Mouse (Mus musculus) adrenal gland, adult (tissue): ENCODE measurements at regions not wholly inside any gene's neighbourhood (a gene's known extent, or its start where the extent isn't known, plus 50 kb on each side); places are given as distances from the start of the nearest gene placed in this dataset.
A peak's percentile ranks its signal among the peaks of the same experiment; 100 is the strongest.
"Not testable (repeated sequence)": the region's sequence is repeated elsewhere in the genome, so short reads cannot be mapped to it uniquely, and the experiment has no call there.

Source experiments
- DNase-seq, 2 experiments: peaks; one replicate each; pipeline ENCODE4 v3.0.0; 2022 to 2023; ENCODE audit warnings: low spot score in 1 of 2; ENCODE audit not compliant: inconsistent age in 2 of 2

DNA sequence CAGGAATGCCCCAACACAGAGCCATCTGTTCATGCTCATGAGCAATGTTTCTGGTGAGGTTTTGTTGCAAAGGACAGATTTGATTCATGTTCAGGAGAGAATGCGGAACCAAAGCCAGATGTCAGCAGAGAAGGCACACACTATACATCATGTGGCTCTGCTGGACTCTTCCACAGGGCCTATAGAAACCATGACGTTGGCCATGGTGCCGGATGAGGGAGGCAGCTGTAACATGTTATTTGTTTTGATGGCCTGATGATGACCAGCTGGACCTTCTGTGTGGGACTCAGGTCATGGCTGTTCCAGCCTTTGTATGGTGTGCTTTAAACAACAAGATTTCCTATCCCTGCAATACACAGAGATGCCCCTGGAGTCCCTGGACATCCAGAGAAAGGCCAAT is 105.5 kb upstream of the Tcerg1l start:
- no peak for DNase-seq

DNA sequence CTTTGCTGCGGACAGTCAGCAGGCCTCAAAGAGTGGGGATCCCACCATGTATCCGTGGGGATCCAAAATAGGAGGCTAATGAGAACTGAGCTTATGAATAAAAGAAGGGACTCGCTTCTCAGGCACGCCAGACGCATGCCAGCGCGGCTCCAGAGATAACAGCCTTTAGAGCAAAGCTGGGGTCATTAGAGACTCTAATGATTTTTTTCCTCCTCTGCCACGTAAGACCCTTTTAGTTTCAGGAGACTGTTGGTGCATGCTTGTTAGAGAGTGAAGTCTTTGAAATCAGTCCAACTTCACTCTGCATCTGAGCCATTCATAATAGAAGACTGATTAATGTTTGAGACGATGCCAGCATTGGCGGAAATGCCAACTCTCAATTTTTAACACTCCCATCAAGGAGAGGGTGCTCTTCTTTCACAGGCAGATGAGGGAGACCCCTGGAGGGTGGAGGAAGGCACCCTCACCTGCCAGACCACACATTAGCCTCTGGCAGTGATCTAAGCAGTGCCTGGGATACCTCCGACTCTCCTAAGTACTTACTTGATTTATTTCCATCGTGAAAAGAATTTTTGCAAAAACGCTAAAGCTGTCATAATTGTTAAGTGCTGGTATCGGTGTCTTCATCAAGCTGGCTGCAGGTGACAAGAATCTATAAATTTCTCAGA is 104.0 kb upstream of the Tcerg1l start:
- DNase-seq: no peak

DNA sequence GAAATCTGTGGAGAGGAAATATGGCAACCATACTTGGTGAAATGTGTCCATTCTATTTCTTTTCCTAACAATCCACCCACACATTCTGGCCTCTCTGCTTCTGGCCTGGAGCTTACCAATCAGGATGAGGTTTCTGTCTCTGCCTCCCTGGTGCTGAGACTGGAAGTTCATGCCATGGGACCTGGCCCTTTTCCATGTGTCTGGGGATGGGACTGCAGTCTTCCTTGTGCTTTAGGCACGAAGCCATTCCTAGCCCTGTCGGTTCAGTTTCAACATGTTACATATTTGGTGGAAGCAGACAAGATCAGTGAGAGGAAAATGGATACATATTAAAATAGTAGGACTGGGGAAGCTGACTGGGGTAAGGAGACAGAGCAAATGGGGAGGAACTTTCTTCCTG is 100.2 kb upstream of the Tcerg1l start:
- DNase-seq: no peak

DNA sequence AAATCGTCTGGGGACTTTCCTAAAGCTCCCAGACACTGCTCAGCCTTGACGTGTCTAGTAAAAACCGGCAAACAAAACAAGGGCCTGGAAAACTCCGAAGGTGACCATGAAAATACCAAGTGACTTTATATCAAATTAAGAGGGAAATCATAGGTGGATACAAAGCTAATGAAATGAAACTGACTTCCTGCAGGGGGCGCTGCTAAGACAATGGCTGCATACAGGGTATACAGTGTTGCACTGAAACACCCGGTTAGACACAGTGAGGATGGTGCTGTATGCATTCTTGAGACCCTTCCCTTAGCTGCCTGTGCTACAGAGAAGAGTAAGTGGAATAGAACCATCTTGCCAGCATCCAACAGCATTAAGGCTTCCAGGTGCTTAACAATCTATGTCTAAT is 99.7 kb upstream of the Tcerg1l start:
- DNase-seq: peak in 1 of 2 experiments; percentile 45

DNA sequence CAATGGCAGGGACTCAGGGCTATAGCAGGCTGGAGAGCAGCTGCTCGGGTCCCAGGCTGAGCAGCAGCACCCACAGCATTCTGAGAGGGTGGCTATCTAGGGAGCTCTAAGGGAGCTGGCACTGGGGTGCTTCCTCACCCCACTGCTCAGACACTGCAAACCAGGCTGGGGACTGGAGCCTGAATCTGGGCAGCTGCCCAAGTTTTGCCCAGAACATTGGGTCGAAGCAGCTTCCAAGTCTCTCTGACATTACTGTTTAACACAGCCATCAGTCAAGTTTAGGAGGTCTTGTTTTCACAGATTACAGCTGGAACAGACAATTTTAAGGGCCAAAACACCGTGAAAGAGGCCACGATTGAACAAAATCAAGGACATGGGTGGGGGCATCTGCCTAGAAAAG is 96.1 kb upstream of the Tcerg1l start:
- DNase-seq: no peak

DNA sequence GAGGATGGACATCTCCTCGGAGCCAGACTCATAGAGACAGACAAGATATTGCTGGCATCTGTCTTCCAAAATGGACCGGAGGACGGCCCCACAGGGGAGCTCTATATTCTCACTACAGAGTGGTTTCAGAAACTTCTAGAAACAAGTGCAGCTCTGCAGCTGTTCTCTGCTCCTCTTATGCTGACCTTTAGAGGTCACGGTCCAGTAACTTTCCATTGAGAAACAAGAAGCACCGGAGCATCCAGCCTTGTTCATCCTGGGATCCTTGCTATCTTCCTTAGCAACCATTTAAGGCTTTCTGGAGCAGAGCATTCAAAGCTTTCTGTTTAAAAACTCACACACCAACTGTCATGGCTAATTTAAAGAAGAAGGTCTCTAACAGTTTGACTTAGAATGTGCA is 94.7 kb upstream of the Tcerg1l start:
- DNase-seq: no peak

DNA sequence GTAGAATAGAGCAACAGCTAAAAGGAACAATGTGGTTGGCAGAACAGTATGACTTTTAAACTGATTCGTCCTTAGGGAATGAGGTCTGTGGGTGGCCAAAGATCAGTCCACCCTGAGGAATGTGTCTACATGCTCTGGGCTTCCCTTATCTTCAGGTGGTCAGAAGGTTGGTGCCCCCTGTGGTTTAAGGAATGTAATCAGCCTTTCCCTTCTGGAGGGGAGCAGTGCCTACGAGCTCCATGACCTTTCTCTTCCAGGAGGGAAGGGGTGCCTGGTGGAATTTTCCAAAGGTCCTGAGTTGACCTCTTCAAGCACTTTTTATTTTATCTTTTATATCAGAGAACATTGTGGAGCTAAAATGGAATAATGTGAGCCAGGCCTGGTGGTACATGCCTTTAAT is 91.9 kb upstream of the Tcerg1l start:
- no peak for DNase-seq

DNA sequence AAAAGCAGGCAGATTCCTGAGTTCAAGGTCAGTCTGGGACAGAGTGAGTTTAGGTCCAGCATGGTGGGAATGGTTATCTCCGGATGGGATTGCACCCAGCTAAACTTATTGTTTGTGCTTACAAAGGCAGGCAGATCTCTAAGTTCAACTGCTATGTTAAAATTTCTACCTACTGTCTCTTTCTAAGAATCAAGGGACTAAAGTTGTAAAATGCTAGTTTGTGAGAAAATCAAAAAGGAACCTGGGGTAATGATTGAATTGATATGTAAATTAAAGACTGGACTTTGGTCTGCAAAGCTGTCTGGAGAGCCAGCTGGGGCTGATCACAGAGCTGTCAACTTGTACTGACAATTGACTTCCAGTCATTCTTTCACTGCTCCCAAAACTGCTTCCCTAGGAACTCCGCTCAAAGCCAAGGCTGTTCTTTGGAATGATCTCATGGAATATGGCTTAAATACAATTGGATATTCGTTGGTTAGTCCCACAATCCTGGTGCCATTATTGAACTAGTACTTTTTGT is 90.7 kb upstream of the Tcerg1l start:
- DNase-seq: no peak

DNA sequence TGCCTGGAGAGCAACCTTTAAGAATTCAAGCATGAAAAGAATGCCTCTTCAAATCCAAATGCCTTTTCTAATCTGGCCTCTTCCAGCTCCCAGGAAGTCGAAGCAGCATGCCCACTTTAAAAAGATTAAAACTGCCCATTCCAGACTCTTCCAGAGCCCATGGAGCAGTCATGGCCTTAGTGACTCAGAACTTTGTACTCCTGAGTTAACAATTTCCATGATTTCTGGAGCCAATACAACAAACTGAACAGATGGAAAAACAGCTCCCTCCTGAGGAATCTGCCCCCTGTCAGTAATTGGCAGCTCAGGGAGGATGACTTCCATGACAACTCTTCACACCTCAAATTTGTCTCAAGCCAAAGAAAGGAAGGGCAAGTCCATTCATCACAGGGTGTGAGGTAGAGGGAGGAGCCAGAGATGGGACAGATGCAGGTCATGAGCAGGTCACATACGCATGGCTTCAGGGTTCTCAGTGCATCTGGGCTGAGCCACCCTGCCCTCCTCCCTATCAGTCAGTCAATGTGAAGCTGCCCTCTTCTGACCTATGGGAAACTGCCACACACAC is 75.4 kb upstream of the Tcerg1l start:
- no peak for DNase-seq

DNA sequence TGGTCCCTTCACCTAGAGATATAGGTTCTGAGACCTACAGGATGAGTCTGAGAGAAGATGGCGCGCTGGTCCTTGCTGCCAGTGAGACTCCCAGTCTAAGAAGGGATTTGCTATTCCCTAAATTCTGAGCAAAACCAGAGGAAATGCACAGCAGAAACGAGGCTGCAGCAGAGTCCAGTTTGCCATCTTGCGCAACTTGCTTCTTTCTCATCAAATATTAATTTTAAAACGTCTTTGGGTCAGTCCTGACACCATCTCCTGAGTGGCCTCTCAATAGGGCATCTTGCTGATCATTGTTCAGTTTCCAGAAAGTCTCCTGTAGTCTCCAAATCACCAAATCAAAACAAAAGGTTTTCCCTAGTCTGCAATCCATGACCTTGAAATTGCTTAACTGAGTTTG is 74.8 kb upstream of the Tcerg1l start:
- DNase-seq: no peak

DNA sequence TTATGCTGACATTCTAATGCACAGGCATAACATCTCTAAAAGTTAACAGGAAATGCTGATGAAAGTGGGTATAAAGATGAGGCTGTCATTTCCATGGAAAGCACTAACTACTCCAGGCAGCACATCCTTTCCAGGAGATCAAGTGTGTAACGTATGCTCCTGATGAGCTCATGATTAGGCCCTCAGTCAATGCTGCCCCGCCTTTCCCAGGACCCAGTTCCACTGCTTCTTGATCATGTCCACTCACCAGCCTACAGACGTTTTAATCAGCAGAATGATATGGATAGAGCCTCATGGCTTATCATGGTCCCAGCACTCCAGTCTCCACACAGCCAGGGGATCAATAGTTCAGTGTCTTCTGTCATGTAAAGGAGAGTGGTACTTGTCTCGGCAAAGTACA is 71.7 kb upstream of the Tcerg1l start:
- no peak for DNase-seq

DNA sequence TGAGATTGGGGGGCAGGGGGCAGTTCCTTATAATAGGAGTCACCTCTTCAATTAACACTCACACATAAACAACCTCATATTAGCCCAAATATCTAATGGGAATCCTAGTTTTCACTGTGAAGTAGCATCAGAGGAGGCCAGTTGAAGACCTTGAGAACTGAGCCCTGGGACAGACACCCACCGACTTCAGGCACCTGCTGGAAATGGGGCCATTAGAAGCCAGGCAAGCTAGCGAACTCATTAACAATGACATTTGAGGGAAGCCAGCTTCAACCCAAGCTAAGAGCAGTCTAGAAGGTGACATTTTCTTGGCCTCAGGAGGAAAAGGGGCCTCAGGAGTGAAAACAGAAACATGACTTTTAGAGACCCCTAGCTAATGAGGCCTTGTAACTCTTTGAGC is 70.9 kb upstream of the Tcerg1l start:
- no peak for DNase-seq

DNA sequence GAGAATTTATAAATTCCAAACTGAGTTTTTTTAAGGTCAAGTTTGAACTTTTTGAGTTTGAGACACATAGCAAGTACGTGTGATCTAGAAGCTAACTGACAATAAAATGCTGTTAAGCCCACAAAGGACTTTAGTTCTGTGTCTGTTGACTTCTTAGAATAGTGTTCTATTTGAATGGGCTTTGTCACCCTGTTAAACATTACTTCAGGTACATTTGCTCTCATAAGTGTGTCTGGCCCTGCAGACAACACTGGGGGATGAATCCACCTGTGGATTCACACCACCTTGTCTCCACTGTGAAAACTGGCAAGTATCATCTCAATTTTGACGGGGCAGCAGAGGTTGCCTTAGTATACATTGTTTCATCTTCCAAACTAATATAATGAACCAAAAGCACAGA is 70.5 kb upstream of the Tcerg1l start:
- DNase-seq: no peak

DNA sequence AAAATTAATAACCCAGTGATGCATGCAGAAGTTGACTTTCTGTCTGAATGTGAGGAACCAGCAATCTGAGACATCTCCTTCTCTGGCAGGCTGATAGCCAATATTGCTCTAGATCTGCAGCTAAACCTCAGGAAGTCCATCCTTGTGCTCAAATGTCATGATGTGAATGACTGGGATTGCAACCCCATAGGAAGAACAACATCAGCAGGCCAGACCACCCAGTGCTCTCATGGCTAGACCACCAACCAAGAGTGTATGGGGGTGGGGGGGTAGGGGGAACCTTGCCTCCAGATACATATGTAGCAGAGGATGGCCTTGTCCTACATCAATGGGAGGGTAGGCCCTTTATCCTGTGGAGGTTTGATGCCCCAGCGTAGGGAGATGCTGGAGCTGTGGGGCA is 69.9 kb upstream of the Tcerg1l start:
- no peak for DNase-seq

DNA sequence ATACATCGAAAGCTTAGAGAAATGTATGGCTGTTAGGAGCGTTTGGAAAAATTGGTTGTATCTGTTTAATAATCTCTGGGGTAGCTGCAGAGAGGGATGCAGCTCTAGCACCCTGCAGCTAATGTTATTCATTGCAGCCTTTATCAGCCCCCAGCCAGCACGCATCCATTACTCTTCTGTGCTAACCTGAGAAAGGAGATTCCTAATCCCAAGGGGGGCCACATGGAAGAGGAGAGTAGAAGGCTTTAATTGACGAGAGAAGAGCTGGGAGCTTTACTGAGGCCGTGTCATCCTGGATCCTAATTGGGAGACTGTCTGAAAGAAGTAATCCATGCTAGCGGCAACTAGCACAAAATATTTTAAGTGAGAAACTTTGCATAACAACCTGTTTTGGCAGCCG is 60.4 kb upstream of the Tcerg1l start:
- no peak for DNase-seq

DNA sequence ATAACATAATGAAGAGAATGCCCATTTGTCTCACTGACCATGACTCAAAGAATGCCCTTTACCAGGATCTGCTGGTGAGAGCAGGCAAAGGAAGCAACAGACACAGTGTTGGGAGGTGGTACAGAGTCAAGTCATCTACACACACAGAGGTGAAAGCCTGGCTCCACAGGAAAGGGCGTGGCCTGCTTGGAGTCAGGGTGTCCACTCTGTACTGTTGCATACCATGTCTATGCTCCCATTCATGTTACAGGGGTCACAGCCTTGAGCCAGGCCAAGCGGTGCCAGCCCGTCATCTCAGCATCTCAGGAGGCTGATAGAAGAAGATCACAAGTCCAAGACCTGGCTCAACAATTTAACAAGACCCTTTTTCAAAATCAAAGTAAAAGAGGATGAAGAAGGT is 57.8 kb upstream of the Tcerg1l start:
- DNase-seq: no peak

DNA sequence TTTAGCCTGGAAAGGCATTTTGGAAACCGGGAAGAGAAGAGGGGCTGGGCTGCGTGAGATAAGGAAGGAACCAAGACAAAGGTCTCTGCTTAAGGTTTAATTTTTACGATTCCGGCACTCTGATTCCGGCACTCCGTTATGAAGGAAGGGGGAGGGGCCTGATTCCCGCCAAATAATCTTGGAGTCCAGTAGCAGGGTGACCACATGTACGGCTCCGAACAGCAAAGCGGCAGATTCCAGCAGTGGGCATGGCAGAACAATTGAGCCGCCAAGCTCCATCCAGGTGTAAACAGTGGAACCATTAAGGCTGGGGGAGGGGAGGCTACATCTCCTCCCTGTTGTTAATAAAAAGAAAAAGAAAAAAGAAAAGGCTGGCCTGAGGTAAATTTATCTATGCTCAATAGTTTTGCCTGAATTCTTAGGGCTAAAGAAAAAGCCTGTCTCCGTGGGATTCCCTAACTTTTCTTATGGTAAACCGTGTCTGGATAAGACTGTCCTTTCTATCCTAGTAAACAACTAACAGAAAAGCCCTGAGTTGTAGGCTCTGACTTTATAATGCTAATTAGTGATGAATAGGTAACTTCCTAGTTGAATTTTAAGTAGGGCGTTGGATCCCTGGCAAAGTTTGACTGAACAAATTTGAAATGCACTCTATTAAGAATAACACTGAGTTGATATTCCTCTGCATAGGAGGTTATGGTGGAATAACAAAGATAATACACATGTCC is 57.1 kb upstream of the Tcerg1l start:
- DNase-seq: not testable (repeated sequence)

DNA sequence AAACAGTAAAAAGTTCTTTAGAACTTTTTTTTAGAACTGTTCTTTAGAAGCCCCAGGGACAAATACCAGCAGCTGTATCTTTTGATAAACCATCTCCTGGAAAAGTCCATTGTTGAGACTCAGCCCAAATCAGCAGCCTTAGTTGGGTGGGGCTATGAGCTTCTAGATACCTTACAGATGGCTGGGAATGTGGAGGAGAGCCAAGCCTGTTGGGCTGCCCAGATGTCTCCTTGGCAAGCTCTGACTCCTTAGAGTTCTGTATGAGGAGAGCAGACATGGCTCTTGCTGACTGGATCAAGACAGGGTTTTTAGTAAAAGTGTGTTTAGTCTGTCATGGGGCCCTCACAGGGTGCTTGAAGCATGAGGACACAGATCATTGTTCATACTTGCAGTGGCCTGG is 53.8 kb upstream of the Tcerg1l start:
- DNase-seq: no peak

DNA sequence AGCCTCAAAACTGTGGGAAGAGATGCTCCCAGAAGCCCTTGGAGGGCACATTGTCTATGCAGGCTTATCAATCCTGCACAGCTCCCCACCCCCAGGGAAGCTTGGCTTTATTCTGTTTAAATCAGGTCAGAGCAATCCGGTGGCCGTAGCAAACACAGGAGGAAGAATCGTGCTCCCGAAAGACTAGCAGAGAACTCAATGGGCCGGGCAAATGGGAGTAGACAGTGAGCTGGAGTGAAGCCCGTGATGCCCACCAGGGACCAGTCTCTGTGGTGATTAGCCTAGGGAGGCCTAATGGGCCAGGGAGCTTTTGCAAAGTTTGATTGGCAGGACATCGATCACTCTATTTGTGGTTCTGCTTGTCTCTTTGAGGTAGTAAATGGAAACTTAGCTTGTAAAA is 51.0 kb upstream of the Tcerg1l start:
- no peak for DNase-seq
